Mouse (Mus musculus): Measurements from ENCODE around the gene Bend5. TPM values are rescaled to one million over a fixed set of nuclear protein-coding genes. Genes with fewer than 3 reads are reported as not detected.

Gene Bend5
- total RNA-seq (2015) (0.44 and 3.8 TPM in 2 replicates), total RNA-seq (2017) (1.6 TPM in 1 of 2 replicates, not detected in the other)

- peak; percentile 74 for ATAC-seq (replicated peaks; ENCODE audit: poor library complexity)
Measured at GRCm38 (mm10) chr4:111414818-111415488, at the start of gene Bend5. TSS of gene Bend5 (plus strand) at chr4:111415006.

GRCm38 (mm10) chr4:111367771-111368170 lies 47.0 kb upstream of the Bend5 start:
- no peak for ATAC-seq (replicated peaks; ENCODE audit: poor library complexity)

GRCm38 (mm10) chr4:111377159-111377558 lies 37.6 kb upstream of the Bend5 start:
- ATAC-seq (replicated peaks; ENCODE audit: poor library complexity): no peak

GRCm38 (mm10) chr4:111378071-111378470 lies 36.7 kb upstream of the Bend5 start:
- no peak for ATAC-seq (replicated peaks; ENCODE audit: poor library complexity)

DNA sequence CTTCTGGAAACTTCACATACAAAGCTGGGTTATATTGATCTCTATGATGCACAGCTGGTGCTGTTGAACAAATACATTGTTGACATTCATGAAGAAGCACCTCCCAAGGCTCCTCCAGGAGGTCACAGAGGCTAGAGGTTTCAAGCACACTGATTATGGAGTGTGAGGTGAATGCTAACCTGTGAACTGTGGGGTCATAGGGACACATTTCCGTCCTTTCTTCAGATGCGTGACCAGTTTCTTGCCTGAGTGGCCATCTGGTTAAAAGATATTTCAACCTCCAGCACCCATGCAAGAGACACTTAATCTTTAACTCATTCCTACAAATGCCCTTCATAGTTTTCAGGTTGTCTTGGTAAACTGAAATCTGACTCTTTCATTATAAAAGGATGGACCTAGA lies 31.7 kb upstream of the Bend5 start:
- no peak for ATAC-seq (replicated peaks; ENCODE audit: poor library complexity)

DNA sequence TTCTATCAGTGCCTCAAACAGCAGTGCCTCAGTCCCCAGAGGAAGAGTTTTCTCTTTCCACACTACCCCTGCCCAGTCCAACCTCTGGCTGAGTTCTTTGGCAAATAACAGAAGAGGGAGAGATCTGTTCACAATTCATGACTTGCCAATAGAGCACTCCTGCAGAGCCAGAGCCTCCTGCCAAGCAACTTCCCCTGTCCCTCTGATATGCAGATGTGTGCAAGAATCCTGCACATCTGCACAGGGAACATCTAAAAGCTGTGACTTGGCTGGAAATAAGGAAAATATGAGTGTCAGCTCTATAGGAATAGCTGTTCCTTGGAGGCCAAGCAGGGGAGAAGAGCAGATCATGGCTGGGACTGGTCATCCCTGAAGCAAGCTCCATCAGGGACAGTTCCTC lies 24.1 kb upstream of the Bend5 start:
- no peak for ATAC-seq (replicated peaks; ENCODE audit: poor library complexity)

DNA sequence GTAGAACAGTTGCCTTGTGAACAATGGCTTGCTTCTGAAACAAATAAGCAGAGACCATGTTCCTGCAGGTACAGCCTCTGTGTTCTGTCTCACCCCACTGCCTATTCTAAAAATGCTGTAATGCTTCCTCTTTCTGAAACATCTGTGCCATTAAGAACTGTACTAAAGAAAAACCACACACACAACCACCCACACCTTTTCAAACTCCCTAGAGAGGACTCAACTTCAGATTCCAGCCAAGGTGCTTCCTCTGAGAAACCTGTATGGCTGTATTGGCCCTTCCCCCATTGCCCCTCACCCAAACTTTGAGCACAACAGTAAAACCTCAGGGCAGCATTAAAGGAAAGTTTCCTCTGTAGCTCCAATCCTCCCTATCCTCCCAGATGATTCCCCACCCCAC lies 15.0 kb upstream of the Bend5 start:
- no peak for ATAC-seq (replicated peaks; ENCODE audit: poor library complexity)

DNA sequence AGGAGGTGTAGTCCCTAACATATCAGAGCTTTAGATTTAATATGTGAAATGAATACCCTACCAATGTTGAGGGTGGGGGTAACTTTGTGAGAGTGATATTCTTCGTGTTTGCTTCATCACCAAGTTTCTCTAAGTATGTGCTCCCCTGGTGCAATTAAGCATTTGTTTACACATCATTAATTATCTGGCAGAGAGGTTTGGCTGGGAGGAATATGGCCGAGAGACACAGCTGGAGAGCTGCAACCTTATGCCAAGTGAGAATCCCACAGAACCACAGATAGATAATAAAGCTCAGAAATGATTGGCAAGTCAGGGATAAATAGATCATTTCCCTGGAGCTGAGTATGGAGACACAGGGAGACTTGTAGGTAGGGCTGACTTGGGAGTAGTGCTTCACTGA lies 14.1 kb upstream of the Bend5 start:
- no peak for ATAC-seq (replicated peaks; ENCODE audit: poor library complexity)

DNA sequence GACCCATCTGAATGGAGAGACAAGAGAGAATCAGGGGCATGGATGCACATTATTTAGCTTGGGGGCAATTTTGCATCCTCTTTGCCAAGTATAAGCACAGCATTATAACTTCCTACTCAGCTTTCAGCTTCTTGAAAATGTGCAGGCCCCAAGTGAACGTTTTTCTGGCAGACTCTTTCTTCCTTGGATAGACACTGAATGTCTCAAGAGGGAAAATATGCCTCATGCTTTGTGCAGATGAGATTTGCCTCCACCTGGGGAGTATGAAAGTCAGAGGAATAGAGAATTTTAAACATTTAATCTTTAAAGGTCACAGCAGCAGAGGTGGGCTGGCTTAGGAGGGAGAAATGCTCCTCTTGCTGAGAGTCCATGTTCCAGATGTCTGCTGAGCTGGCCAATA lies 11.6 kb upstream of the Bend5 start:
- no peak for ATAC-seq (replicated peaks; ENCODE audit: poor library complexity)

GRCm38 (mm10) chr4:111410731-111411130 lies 4.1 kb upstream of the Bend5 start:
- no peak for ATAC-seq (replicated peaks; ENCODE audit: poor library complexity)

DNA sequence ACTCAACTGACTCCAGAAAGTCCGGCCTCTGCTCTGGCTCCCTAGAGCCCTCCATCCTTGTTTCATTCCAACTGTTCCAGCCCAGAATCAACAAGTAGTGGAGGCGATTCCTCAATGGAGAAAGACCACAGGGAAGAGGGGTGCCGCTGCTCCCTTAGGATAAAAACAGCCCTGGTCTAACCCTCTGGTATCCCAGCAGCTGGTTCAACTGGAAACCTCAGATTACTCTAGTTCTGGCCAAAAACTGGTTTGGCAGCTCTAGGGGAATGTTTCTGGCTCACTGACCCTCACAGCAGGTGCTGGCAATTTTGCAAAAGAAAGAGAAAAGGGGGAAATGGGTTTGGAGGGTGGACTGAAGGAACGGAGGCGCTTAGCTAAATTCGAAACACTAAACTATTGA lies 407 bp upstream of the Bend5 start:
- no peak for ATAC-seq (replicated peaks; ENCODE audit: poor library complexity)

- peak; percentile 35 for ATAC-seq (replicated peaks; ENCODE audit: poor library complexity)
Measured at GRCm38 (mm10) chr4:111416126-111416525, 1.3 kb downstream of the Bend5 start.

- ATAC-seq (replicated peaks; ENCODE audit: poor library complexity): no peak
Measured at GRCm38 (mm10) chr4:111416551-111416950, 1.7 kb downstream of the Bend5 start.

DNA sequence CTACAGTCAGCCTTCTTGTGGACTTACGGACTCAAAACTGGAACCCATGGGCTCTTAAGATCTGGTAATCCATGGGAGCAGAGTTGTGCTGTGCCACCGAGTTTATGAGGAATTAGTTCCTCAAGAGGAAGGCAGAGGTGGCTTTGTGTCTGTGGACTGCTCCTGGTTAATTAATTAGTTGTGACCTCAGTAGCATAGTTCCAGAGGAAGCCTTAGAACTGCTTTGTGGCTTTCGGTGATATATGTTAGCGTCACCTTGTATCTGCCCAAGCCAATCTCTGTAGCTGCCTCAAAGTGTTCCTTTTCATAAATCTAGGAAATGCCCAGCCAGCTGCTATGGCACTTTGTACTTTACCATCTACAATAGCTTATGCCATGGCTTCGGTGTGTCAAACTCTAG lies 2.9 kb downstream of the Bend5 start:
- no peak for ATAC-seq (replicated peaks; ENCODE audit: poor library complexity)

DNA sequence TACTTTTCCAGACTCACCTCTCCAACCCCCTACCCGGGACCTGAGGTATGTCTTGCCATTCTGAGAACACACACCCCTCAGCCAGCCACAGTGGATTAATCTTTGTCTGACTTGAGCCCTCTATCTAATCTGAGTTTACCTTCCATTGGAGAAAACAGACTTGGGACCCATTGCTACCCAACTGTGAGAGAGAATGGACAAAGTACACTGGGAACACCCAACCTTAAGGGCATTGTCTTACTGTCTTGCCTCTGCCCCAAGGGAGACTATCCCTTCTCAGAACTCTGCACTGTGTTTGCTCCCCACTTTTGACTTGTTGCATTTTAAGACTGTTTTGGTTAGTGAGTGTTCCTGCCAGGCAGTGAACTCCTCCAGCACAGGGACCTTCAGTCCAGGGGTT lies 4.7 kb downstream of the Bend5 start:
- no peak for ATAC-seq (replicated peaks; ENCODE audit: poor library complexity)

DNA sequence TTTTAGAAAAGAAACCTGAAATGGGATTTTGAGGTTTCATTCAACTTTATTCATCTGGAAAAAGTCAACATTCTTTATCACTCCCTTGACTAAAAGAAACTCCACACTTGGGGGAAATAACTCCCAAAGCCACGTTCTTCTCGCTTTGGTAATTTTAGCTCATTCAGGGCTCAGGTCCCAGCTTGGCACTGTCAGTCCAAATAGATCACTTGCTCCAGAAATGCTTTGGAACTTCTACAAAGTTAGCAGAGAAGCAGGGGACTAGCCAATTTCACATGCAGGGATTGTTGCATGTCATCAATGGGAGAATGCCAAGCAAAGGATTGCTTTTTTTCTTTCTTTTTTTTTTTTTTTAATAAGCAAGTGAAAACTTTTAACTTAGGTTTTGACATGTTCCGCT lies 5.2 kb downstream of the Bend5 start:
- no peak for ATAC-seq (replicated peaks; ENCODE audit: poor library complexity)

DNA sequence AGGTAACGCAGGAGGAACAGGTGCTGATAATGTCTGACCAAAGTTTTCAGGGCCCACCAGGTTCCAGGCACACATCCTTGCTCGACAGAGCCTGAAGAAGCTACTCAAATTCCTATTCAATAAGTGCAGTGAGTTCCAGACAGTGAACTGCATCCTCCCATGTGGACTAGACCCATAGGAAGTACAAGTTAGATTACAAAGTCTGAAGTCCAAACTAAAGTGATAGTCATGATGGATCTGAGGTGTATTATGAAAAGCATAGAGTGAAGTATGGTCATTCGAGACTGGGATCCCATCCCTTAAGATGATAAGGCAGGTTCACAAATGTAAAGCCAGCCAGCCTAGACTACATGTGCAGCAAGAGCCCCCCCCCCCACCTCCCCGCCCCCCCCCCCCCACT lies 6.1 kb downstream of the Bend5 start:
- ATAC-seq (replicated peaks; ENCODE audit: poor library complexity): no peak

GRCm38 (mm10) chr4:111421785-111422184 lies 7.0 kb downstream of the Bend5 start:
- ATAC-seq (replicated peaks; ENCODE audit: poor library complexity): no peak

GRCm38 (mm10) chr4:111424371-111424950 lies 9.7 kb downstream of the Bend5 start:
- no peak for ATAC-seq (replicated peaks; ENCODE audit: poor library complexity)

- ATAC-seq (replicated peaks; ENCODE audit: poor library complexity): no peak
Measured at GRCm38 (mm10) chr4:111425170-111425569, 10.4 kb downstream of the Bend5 start.

DNA sequence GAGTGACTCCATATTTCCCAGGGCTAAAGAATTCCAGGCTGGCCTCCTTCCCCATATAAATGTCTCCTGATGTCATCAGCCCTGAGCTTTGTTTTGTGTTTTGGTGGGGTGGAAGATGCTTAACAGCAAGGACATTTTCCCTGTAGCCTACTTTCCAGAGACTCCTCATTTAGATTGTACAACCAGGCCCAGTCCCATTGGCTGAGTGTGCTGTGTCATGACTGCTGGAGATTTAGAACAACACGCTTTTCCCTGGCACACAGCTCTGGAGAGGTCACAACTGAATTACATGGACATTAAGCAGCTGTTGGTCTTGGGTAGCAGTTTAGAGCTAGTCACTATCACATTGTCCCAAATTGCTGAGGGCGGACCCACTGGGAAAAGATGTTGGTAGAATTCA lies 16.4 kb downstream of the Bend5 start:
- no peak for ATAC-seq (replicated peaks; ENCODE audit: poor library complexity)

GRCm38 (mm10) chr4:111432013-111432412 lies 17.2 kb downstream of the Bend5 start:
- no peak for ATAC-seq (replicated peaks; ENCODE audit: poor library complexity)

GRCm38 (mm10) chr4:111432417-111432816 lies 17.6 kb downstream of the Bend5 start:
- ATAC-seq (replicated peaks; ENCODE audit: poor library complexity): no peak
